Mouse (Mus musculus): Measurements from ENCODE around the gene Col4a2. TPM values are rescaled to one million over a fixed set of nuclear protein-coding genes. Genes with fewer than 3 reads are reported as not detected.

The Col4a2 gene
- total RNA-seq, 2 experiments from 2014 or later, result 51.3 to 69.5 TPM

DNA sequence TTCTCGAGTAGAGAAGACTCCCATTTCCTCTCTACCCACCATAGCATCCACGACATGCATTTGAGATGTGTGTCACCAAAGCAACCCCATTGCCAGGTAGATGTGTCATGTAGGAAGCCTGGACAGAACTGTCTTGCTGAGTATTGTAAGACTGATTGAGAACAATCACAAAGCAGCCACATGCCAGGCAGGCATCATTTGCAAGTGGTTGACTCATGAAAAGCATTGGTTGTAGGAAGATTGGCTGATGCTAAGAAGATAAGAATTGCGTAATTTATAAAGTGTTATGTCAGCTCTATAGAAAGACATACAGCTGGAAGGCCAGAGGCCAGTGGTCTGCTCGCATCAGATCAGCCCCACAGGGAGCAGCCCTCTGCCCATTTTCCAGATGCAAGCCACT lies 22.6 kb downstream of the Col4a2 start:
- TF ChIP-seq CTCF (IDR thresholded peaks at IDR 0.05), result no peak
- Histone ChIP-seq H3K27ac (peak overlapping the region; percentile 69), H3K4me3 (no peak overlapping the region)
- DNase-seq, result no peak
- intact Hi-C loops (cut with DNase I), result no loop called here

DNA sequence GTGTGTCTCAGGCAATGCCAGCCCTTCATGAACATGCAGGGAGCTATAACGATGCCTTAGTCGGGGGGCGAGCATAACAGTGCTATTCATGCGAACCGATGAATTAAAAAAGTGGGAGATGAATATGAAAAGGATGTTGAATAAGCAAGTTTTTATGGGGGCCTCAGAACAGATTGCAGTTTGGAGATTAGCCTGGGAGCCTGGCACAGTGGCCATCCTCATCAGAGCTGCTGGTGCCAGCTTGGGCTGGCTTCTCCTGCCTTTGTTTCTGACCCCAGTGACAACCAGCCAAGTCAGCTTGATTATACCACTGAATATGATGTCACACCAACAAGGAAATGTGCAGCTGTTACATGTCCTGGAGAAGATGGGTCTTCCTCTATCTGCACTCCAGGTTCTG lies 23.7 kb downstream of the Col4a2 start:
- H3K27ac ChIP-seq, result peak overlapping the region; percentile 48
- intact Hi-C loops (cut with DNase I), result no loop called here
- DNase-seq, result no peak
- TF ChIP-seq CTCF (IDR thresholded peaks at IDR 0.05), result no peak
- H3K4me3 ChIP-seq, result no peak overlapping the region

DNA sequence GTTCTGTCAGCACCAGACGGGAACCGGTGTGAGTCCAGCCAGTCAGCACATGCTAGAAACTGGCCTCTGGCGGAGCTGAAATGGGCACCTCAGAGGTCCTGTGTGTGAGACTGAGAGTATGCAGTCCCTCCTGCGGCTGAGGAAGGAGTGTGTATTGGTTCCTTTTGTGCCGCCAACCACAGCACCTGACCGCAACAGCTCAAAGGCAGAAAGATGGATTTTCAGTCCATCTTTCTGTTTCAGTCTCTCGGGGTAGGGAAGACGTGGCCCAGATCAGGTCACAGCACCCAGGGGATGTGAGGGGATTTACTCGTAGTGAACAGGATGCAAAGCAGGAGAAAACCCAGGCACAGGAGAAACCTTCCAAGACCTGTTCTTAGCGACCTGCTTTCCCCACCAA lies 25.0 kb downstream of the Col4a2 start:
- intact Hi-C loops (cut with DNase I), result no loop called here
- Histone ChIP-seq H3K27ac (peak overlapping the region; percentile 77; the same call in 1 of the 2 replicates), H3K4me3 (no peak overlapping the region)
- TF ChIP-seq CTCF (IDR thresholded peaks at IDR 0.05), result no peak
- DNase-seq, result no peak

DNA sequence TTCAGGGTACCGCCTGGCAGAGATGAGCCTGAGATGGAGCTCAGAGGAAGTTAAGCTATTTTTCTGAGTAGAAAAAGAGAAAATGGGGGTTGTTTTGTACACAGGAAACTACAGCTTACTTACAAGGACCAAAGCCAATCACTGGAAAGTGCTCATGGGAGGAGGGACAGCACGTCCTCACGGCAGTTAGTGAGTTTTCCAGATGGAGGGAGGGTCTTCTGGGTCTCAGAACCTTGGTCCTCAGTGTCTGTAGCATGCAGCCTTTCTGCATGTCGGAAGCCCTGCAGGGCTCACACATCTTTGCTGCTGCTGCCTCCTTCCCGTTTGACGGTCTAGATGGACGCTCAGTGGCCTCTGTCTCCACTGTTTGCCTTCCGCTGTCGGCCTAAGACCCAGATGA lies 25.9 kb downstream of the Col4a2 start:
- peak overlapping the region; percentile 77 for H3K27ac ChIP-seq
- no peak overlapping the region for H3K4me3 ChIP-seq
- intact Hi-C loops (cut with DNase I), result no loop called here
- no peak for DNase-seq
- TF ChIP-seq CTCF (IDR thresholded peaks at IDR 0.05), result no peak

DNA sequence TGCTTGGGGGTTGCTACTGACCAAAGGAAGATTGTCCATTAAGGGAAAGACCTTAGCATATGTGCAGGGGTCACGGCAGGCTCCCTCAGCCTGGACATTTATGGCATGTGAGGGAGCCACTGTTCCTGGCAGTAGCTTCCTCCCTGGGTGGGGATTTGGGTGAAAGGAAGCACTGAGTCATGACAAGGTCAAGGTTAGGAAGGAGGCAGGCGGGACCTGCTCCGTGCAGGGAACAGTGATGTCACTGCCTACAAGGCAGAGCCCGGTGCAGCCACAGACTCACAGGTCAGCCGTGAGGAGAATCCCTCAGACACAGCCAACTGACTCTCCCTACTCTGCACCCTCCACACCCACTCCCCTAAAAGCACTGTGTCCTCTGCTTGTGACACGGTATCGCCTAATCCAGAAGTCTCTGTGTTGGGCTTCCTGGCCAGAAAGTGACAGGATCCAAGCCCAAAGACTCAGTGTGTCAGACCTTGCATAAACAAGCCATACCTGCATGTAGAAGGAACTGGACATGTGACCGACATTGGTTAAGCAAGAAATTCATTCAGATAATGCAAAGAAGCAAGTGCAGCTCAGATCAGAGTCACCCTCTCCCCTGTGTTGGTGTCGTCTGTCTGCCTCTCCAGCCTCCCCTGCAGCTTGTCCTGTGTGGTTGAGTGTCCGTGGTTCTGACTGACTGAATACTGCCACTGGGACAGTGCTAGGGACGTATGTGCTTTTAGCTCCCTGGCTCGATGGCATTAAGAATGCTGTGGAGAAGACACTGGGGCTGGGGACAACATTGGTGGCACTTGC lies 27.9 kb downstream of the Col4a2 start:
- peak overlapping the region; percentile 36 for H3K4me3 ChIP-seq
- no peak for TF ChIP-seq CTCF (IDR thresholded peaks at IDR 0.05)
- no peak for DNase-seq
- peak overlapping the region; percentile 77 for H3K27ac ChIP-seq
- intact Hi-C loops (cut with DNase I), result no loop called here

DNA sequence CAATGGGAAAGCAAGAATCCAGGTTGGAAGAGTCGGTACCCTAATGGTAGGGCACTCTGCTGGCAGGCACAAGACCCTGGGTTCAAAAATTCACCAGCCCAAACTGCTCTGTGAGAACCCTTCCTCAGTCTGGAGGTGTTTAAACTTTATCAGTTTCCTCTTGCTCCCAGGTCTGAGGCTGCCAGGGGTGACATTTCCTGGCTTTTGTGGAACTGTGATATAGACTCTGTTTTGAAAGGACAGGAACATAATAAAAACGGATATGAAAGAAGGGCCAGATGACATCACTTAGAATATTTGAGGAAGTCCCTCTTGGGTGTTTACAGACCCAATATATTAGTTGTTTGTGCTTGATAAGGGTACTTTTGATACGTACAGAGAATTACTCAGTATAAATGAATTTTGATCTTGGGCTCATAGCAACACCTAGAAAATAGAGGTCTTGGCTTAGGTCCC lies 28.5 kb downstream of the Col4a2 start:
- no peak overlapping the region; the same call in 1 of the 2 replicates for H3K4me3 ChIP-seq
- no peak for TF ChIP-seq CTCF (IDR thresholded peaks at IDR 0.05)
- DNase-seq, result no peak
- intact Hi-C loops (cut with DNase I), result no loop called here
- H3K27ac ChIP-seq, result peak overlapping the region; percentile 77

DNA sequence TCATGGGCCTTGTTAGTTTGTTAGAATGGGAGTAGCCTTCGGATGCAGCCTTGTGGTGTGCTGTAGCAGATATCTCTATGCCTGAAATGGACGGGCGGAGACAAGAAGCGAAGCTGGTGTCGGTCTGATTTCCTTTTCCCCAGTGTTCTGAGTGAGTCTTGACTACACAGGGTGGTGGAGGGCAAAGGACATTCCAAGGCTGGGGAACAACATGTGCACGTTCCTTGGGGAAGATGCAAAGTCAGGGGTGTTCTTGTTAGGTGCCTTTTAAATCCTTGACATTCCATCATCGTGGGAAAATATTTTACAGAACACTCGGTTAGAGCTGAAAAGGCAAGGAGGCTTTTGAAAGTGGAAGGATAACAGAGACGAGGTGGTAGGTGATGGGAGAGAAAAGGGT lies 31.9 kb downstream of the Col4a2 start:
- Histone ChIP-seq H3K4me3 (no peak overlapping the region), H3K27ac (peak overlapping the region; percentile 57)
- DNase-seq, result no peak
- intact Hi-C loops (cut with DNase I), result no loop called here
- TF ChIP-seq CTCF (IDR thresholded peaks at IDR 0.05), result no peak

DNA sequence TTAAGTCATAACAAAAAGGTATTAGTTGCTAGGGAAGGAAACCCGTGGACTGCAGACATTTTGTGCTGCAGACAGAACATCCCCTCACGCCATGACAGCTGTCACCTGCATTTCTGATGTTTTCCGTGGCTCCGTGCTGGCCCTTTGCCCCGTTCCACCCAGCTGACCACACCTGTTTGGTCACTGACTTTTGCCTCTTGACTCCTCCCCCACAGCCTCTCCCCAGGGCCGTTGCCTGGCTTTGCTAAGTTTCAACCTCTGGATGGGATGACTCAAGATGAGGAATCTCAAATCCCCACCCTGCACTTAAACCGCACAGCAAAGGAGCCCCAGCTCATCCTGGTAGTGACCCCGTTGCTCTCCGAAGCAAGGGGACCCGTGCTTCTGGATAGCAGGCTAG lies 33.6 kb downstream of the Col4a2 start:
- no peak for TF ChIP-seq CTCF (IDR thresholded peaks at IDR 0.05)
- Histone ChIP-seq H3K27ac (peak overlapping the region; percentile 77), H3K4me3 (no peak overlapping the region)
- intact Hi-C loops (cut with DNase I), result loop anchor here (5.0 kb wide), 1 partner anchor 34 kb away; the partner anchor contains the start of genes Col4a1 and Col4a2
- DNase-seq, result no peak

DNA sequence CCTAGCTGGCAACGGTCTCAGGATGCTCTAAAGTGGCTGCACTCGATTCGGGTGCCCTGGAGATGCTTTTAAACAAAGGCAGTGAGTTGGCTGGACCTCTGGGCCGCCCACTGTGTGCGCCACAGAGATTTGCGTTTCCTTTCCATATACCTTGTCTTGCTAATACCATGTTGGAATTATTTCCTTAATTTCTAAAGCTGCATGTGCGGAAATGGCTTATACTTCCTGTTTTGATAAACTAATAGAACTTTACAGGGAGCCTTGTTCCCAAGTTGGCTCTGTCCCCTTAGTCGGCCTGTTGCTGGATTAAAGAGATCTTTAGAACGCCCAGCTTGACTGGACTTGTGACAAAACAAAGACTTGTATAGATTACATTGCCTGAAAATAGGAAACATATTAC lies 35.1 kb downstream of the Col4a2 start:
- DNase-seq, result no peak
- intact Hi-C loops (cut with DNase I), result loop anchor here (5.0 kb wide), 1 partner anchor 35 kb away; the partner anchor contains the start of genes Col4a1 and Col4a2
- H3K4me3 ChIP-seq, result peak overlapping the region; percentile 23; the same call in 1 of the 2 replicates
- peak overlapping the region; percentile 77 for H3K27ac ChIP-seq
- TF ChIP-seq CTCF (IDR thresholded peaks at IDR 0.05), result no peak

DNA sequence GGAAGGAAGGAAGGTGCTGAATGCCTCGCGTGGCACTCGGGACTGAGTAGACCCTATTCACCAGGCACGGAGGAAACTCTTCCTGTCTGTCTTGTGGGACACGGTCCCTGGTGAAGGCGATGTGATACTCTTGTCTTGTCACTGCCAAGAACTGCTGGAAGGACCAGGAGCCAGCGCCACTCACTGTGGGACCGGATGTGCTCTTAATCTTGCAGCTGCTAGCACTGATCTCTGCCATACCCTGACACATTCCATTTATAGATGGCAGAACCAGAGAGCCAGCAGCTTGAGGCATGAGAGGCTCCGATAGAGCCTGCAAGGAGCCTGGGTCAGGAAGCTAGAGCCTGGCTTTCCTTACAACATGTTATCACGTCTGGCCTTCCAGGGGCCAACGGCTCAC lies 36.0 kb downstream of the Col4a2 start:
- intact Hi-C loops (cut with DNase I), result loop anchor here (5.0 kb wide), 1 partner anchor 36 kb away; the partner anchor contains the start of genes Col4a1 and Col4a2
- peak overlapping the region; percentile 28; the same call in 1 of the 2 replicates for H3K4me3 ChIP-seq
- no peak for TF ChIP-seq CTCF (IDR thresholded peaks at IDR 0.05)
- H3K27ac ChIP-seq, result peak overlapping the region; percentile 77
- peak; percentile 85 for DNase-seq

DNA sequence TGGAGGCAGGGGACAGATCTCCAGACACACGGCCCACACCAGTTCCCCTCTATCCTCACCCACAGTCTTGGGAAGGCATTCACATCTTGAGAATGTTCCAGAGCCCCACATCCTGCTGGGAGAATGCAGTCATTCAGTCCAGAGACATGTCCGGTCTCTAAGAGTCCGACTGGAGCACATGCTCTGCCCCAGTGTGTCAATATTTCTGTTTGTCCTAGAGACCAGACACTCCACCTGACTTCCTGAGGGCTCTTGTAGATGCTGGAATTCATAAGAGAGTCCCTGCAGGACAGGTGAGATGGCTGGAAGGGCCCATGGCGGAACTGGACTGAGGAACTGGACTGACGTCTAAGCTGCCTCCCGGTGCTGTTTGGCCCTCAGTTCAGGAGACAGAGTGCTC lies 38.8 kb downstream of the Col4a2 start:
- Histone ChIP-seq H3K27ac (peak overlapping the region; percentile 29), H3K4me3 (no peak overlapping the region)
- intact Hi-C loops (cut with DNase I), result no loop called here
- no peak for TF ChIP-seq CTCF (IDR thresholded peaks at IDR 0.05)
- no peak for DNase-seq

DNA sequence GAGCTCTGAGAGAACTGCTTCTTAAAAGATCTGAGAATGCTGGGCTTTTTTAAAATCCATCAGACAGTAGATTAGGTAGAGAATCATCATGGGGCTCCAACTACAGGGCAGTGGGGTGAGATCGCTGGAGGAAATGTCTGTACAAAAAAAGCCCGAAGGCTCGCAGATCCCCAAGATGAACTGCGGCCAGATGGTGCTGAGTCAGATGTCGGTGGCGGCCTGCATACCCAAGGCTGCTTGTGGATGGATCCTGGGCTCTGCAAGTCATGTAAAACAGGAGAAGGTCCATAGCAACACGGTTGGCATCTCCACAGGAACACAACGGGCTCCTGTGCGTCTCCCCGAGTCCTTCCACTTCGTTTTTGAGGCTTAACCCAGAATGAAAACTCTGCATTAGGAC lies 39.9 kb downstream of the Col4a2 start:
- no peak for DNase-seq
- Histone ChIP-seq H3K27ac (peak overlapping the region; percentile 44; the same call in 1 of the 2 replicates), H3K4me3 (no peak overlapping the region)
- no peak for TF ChIP-seq CTCF (IDR thresholded peaks at IDR 0.05)
- intact Hi-C loops (cut with DNase I), result no loop called here

DNA sequence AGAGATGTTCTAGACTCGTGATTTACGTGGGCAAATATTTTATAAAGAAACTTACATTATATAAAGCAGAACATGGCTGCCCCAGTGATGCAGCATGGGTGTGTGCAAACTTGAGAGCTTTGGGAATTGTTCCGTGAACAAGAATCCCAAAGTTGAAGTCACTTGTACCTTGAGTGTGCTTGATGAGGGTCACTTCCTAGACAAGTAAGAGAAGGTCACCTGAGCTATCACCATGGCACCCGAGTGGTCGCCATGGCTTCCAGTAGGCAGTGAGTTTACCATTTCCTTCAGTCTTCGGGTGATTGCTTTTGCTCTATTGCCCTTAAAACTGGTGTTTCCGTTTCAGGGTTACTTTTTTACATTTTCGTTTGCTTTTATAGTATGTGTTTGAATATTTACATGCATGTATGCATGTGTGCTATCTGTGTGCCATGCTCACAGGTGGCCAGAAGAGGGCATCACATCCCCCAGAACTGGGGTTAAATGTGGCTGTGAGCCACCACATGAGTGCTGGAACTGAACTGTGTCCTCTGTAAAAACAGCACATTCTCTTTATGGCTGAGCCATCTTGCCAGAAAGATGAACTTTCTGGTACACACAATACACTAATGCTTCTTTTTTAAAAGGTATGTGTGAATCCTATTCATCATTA lies 42.3 kb downstream of the Col4a2 start:
- no peak overlapping the region for H3K27ac ChIP-seq
- intact Hi-C loops (cut with DNase I), result no loop called here
- peak; percentile 40 for TF ChIP-seq CTCF (IDR thresholded peaks at IDR 0.05)

More for the DNA sequence above, 42.3 kb downstream of the Col4a2 start:
- H3K4me3 ChIP-seq, result no peak overlapping the region
- DNase-seq, result no peak

Measured in gastrocnemius, adult 2 months (tissue).